Mouse (Mus musculus): Measurements from ENCODE around the gene Slc45a3.

The Slc45a3 gene

GRCm38 (mm10) chr1:131964580-131964979 is 1.8 kb downstream of the Slc45a3 start:
- DNase-seq (ENCODE audit: low spot score): no peak

- no peak for DNase-seq (ENCODE audit: low spot score)
Observed at GRCm38 (mm10) chr1:131965818-131966217, 3.1 kb downstream of the Slc45a3 start.

GRCm38 (mm10) chr1:131967336-131967735 is 4.6 kb downstream of the Slc45a3 start:
- DNase-seq (ENCODE audit: low spot score): no peak

GRCm38 (mm10) chr1:131968556-131968955 is 5.8 kb downstream of the Slc45a3 start:
- DNase-seq (ENCODE audit: low spot score): no peak

GRCm38 (mm10) chr1:131968983-131969382 is 6.2 kb downstream of the Slc45a3 start:
- no peak for DNase-seq (ENCODE audit: low spot score)

GRCm38 (mm10) chr1:131969825-131970224 is 7.1 kb downstream of the Slc45a3 start:
- DNase-seq (ENCODE audit: low spot score): no peak

- DNase-seq (ENCODE audit: low spot score): no peak
Observed at GRCm38 (mm10) chr1:131970322-131970660, 7.5 kb downstream of the Slc45a3 start.

GRCm38 (mm10) chr1:131970661-131971520 is 8.1 kb downstream of the Slc45a3 start:
- DNase-seq (ENCODE audit: low spot score): no peak

- DNase-seq (ENCODE audit: low spot score): no peak
Observed at GRCm38 (mm10) chr1:131971771-131972497, 9.2 kb downstream of the Slc45a3 start.

GRCm38 (mm10) chr1:131972498-131973334 is 9.9 kb downstream of the Slc45a3 start:
- DNase-seq (ENCODE audit: low spot score): no peak

GRCm38 (mm10) chr1:131973991-131974390 is 11.2 kb downstream of the Slc45a3 start:
- no peak for DNase-seq (ENCODE audit: low spot score)

- DNase-seq (ENCODE audit: low spot score): no peak
Observed at GRCm38 (mm10) chr1:131976886-131977285, 14.1 kb downstream of the Slc45a3 start.

- peak; percentile 60 for DNase-seq (ENCODE audit: low spot score)
Observed at GRCm38 (mm10) chr1:131980471-131980870, 17.7 kb downstream of the Slc45a3 start.

- DNase-seq (ENCODE audit: low spot score): peak; percentile 84
Observed at GRCm38 (mm10) chr1:131981378-131982013, 18.7 kb downstream of the Slc45a3 start.

GRCm38 (mm10) chr1:131982907-131983306 is 20.1 kb downstream of the Slc45a3 start:
- DNase-seq (ENCODE audit: low spot score): peak; percentile 84

- no peak for DNase-seq (ENCODE audit: low spot score)
Observed at GRCm38 (mm10) chr1:131983806-131984205, 21.0 kb downstream of the Slc45a3 start.

- no peak for DNase-seq (ENCODE audit: low spot score)
Observed at GRCm38 (mm10) chr1:131987432-131987831, 24.7 kb downstream of the Slc45a3 start.

GRCm38 (mm10) chr1:131989476-131989875 is 26.7 kb downstream of the Slc45a3 start:
- peak; percentile 77 for DNase-seq (ENCODE audit: low spot score)

GRCm38 (mm10) chr1:131990083-131990760 is 27.5 kb downstream of the Slc45a3 start:
- DNase-seq (ENCODE audit: low spot score): peak; percentile 90

- DNase-seq (ENCODE audit: low spot score): peak; percentile 71
Observed at GRCm38 (mm10) chr1:131992561-131993001, 29.8 kb downstream of the Slc45a3 start.
